Mouse (Mus musculus) forebrain, embryonic 16.5 days (tissue): ENCODE measurements at regions not wholly inside any gene's neighbourhood (a gene's known extent, or its start where the extent isn't known, plus 50 kb on each side); places are given as distances from the start of the nearest gene placed in this dataset.

ENCODE experiments used
- ATAC-seq: fragments of 200-750 bp; cut with Nextera tagmentation; 2 replicates; pipeline ENCODE4 v1.8.0; 2017; ENCODE audit warnings: mild to moderate bottlenecking, moderate library complexity
- H3K27ac ChIP-seq: fragments of 300-500 bp; sonication (generic); 2 replicates; pipeline ENCODE4 v1.5.1; 2014; ENCODE audit warnings: low read length, control low read depth
- H3K27me3 ChIP-seq: fragments of 300-500 bp; sonication (generic); replicated peaks from 2 replicates; pipeline ENCODE4 v1.6.1; 2014; ENCODE audit warnings: low read length; ENCODE audit not compliant: control insufficient read depth, insufficient read depth
- H3K36me3 ChIP-seq: fragments of 300-500 bp; sonication (generic); 2 replicates; pipeline ENCODE4 v1.6.1; 2014; ENCODE audit not compliant: control insufficient read depth, insufficient read depth
- H3K4me1 ChIP-seq: fragments of 300-500 bp; sonication (generic); replicated peaks from 2 replicates; pipeline ENCODE4 v1.6.1; 2014; ENCODE audit warnings: low read length; ENCODE audit not compliant: control insufficient read depth, insufficient read depth
- H3K4me2 ChIP-seq: fragments of 300-500 bp; sonication (generic); 2 replicates; pipeline ENCODE4 v1.6.1; 2014; ENCODE audit warnings: mild to moderate bottlenecking, low read length, control low read depth
- H3K4me3 ChIP-seq: fragments of 300-500 bp; sonication (generic); replicated peaks from 2 replicates; pipeline ENCODE4 v1.5.1; 2014; ENCODE audit warnings: mild to moderate bottlenecking, low read length, control low read depth
- H3K9ac ChIP-seq: fragments of 300-500 bp; sonication (generic); replicated peaks from 2 replicates; pipeline ENCODE4 v1.6.1; 2014; ENCODE audit warnings: low read depth, low read length, control low read depth
- H3K9me3 ChIP-seq: fragments of 300-500 bp; sonication (generic); 2 replicates; pipeline ENCODE4 v1.6.1; 2016; ENCODE audit warnings: low read length; ENCODE audit not compliant: control insufficient read depth
- WGBS: fragments of 180-500 bp; shearing (Covaris S2); extraction: QIAGEN DNeasy Blood & Tissue Kit; methylation state at CpG from one replicate; pipeline ENCODE4 v1.1.7; 2014; 5-methylcytosine and 5-hydroxymethylcytosine counted together

DNA sequence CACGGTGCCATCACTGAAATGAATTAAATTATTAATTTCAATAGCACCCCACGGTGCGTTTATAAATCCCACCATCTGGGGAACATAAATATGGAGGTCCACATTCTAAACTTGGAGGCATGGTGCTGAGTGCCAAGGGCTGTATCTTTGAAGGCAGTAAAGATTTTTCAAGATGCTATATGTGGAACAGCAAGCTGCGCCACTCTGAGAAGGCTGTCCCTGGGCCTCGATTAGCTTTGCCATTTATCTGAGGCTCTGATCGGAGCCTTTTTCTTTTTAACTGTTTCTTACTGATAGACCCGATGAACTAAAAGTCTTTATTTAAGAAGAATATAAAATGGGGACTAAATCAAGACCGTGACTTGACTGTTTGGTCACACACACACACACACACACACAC lies 114.5 kb upstream of the Prox1 start:
- Histone ChIP-seq H3K9me3 (no peaks in the 10 kb centered on the region), H3K27me3 (peaks cover 22% of the 10 kb centered on the region), H3K4me1 (no peaks in the 10 kb centered on the region), H3K4me2 (no peak overlapping the region), H3K36me3 (no peaks in the 10 kb centered on the region), H3K27ac (no peak overlapping the region), H3K9ac (no peak overlapping the region), H3K4me3 (no peak overlapping the region)
- no peak for ATAC-seq
- WGBS, result 81% methylated on average over 8 of the region's 8 CpGs

- no peak overlapping the region for H3K27ac ChIP-seq
- no peaks in the 10 kb centered on the region for H3K9me3 ChIP-seq
- no peaks in the 10 kb centered on the region for H3K4me1 ChIP-seq
- H3K36me3 ChIP-seq, result no peaks in the 10 kb centered on the region
- H3K4me3 ChIP-seq, result no peak overlapping the region
- no peak for ATAC-seq
- H3K27me3 ChIP-seq, result peaks cover 13% of the 10 kb centered on the region
- WGBS, result 82% methylated on average over 9 of the region's 9 CpGs
- no peak overlapping the region for H3K9ac ChIP-seq
- H3K4me2 ChIP-seq, result no peak overlapping the region
These were observed 113.6 kb upstream of the Prox1 start for GRCm38 (mm10) chr1:190284138-190284537.

- 70% methylated on average over 18 of the region's 18 CpGs for WGBS
- H3K36me3 ChIP-seq, result no peaks in the 10 kb centered on the region
- no peak overlapping the region for H3K9ac ChIP-seq
- no peak overlapping the region for H3K4me3 ChIP-seq
- no peak overlapping the region for H3K27ac ChIP-seq
- no peak for ATAC-seq
- no peaks in the 10 kb centered on the region for H3K9me3 ChIP-seq
- H3K4me1 ChIP-seq, result no peaks in the 10 kb centered on the region
- H3K4me2 ChIP-seq, result no peak overlapping the region
- peaks cover 11% of the 10 kb centered on the region for H3K27me3 ChIP-seq
These were observed 109.8 kb upstream of the Prox1 start for GRCm38 (mm10) chr1:190280081-190280858.

DNA sequence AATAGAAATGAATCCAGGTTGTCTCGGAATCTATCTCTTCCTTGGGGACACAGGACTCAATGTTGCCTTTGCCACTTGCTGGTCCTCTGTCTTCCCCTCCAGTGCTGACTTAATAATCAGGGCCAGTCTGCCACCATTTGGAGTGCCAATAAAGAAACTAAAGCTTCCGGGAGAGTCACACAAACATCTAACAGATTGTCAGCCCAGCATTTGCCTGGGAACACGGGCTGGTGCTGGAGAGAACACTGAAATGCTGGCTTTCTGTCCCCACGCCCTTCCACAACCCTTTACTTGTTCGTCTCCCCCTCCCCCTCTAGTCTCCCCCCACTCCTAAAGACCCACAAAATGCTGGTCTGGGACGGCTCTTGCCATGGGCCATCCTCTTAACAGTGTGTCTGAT lies 104.4 kb upstream of the Prox1 start:
- no peaks in the 10 kb centered on the region for H3K36me3 ChIP-seq
- H3K4me2 ChIP-seq, result no peak overlapping the region
- no peak overlapping the region for H3K27ac ChIP-seq
- no peak for ATAC-seq
- no peak overlapping the region for H3K9ac ChIP-seq
- H3K4me1 ChIP-seq, result no peaks in the 10 kb centered on the region
- peaks cover 6% of the 10 kb centered on the region; the same call in 1 of the 2 replicates for H3K27me3 ChIP-seq
- no peaks in the 10 kb centered on the region for H3K9me3 ChIP-seq
- no peak overlapping the region for H3K4me3 ChIP-seq
- 63% methylated on average over 6 of the region's 6 CpGs for WGBS

DNA sequence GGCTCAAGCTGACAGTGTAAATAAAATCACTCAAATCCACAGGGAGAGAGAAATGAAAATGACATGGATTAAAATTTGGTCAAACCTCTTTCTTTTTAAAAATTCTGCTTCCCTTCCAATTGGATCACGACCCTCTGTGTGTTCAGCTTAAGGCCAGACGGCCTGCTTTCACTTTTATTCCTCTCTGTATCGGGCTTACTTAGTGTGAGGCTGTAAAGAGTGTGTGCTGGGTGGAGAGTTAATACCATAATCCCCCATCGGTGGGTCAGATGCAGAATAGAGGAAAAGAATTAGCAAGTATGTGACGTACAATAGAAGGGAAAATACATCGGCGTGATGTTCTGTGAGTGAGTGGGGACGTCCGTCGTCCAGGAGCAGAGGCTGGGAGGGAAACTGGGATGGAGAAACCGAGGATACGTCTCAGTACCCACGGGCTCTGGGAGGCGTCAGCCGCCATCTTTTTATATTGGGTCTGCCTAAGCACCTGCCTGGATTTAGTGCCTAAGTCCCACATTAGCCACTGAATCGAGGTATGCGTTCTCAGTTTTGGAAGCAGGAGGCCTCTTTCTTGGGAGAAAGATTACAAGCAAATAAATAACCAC lies 100.4 kb upstream of the Prox1 start:
- ATAC-seq, result no peak
- Histone ChIP-seq H3K27ac (no peak overlapping the region), H3K36me3 (no peaks in the 10 kb centered on the region), H3K4me1 (no peaks in the 10 kb centered on the region), H3K9ac (no peak overlapping the region), H3K4me3 (no peak overlapping the region), H3K4me2 (no peak overlapping the region), H3K9me3 (no peaks in the 10 kb centered on the region), H3K27me3 (no peaks in the 10 kb centered on the region)
- 51% methylated on average over 17 of the region's 17 CpGs for WGBS

- 0 out of 2 replicates have a peak, but pooled peaks cover 2% of the 10 kb centered on the region for H3K4me1 ChIP-seq
- ATAC-seq, result no peak
- no peak overlapping the region for H3K27ac ChIP-seq
- H3K9ac ChIP-seq, result no peak overlapping the region
- WGBS, result 93% methylated on average over 7 of the region's 7 CpGs
- no peak overlapping the region for H3K4me2 ChIP-seq
- H3K9me3 ChIP-seq, result no peaks in the 10 kb centered on the region
- no peaks in the 10 kb centered on the region for H3K27me3 ChIP-seq
- H3K4me3 ChIP-seq, result no peak overlapping the region
- H3K36me3 ChIP-seq, result no peaks in the 10 kb centered on the region
These were observed 98.7 kb upstream of the Prox1 start for GRCm38 (mm10) chr1:190269181-190269580.

DNA sequence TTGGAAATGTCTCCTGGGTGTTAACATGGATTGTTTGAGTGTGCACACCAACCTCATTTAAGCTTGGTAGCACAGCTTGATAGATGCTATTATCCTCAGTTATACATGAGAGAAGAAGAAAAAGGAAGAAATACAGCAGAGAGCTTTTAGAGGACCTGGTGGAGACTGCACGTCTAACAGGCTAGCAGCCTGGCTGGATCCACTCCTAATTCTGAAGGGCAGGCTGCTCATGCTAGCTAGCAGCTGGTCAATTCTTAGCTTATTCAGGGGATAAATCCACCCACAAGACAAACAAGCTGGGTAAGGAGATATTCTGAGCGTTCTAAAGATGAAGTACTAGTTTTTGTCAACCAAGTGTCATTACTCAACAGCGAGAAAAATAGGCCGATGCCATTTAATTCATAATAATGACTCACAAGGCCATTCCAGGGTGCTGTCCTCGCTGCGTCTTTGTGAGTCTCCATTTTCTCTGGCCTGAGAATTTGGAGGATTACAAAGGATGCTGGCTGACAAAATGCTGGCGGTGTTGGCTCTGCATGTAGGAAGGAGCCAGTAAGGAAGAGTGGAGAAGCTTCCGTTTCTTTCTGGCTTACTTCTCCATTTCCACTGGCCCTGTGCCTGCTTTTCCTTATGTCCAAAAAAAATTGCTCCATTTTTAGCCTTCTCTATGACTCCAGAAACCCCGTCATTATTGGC lies 94.7 kb upstream of the Prox1 start:
- Histone ChIP-seq H3K27me3 (no peaks in the 10 kb centered on the region), H3K36me3 (no peaks in the 10 kb centered on the region), H3K9me3 (no peaks in the 10 kb centered on the region), H3K4me2 (no peak overlapping the region), H3K9ac (no peak overlapping the region), H3K27ac (no peak overlapping the region), H3K4me3 (no peak overlapping the region), H3K4me1 (0 out of 2 replicates have a peak, but pooled peaks cover 2% of the 10 kb centered on the region)
- WGBS, result 56% methylated on average over 9 of the region's 9 CpGs
- ATAC-seq, result no peak

DNA sequence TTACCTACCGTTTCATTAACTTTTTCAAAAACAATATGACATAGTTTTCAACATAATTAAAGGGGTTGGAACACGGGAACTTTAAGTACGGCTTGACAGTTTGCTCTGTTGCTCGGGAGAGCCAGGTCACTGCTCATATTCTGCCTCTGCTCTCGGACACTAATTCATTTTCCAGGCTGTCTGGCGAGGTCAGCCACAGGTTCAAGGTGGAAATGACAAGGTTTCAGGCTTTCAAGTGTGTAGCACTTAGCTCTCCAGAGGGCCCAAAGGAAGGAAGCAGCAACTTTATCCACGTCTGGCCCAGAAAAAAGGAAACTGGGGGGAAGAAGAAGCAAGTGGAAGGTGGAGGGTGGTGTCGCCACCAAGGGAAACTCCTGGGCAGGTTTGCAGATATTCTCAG lies 94.0 kb upstream of the Prox1 start:
- no peak overlapping the region for H3K4me3 ChIP-seq
- 0 out of 2 replicates have a peak, but pooled peaks cover 2% of the 10 kb centered on the region for H3K4me1 ChIP-seq
- H3K36me3 ChIP-seq, result no peaks in the 10 kb centered on the region
- no peaks in the 10 kb centered on the region for H3K27me3 ChIP-seq
- no peaks in the 10 kb centered on the region for H3K9me3 ChIP-seq
- H3K4me2 ChIP-seq, result no peak overlapping the region
- H3K9ac ChIP-seq, result no peak overlapping the region
- ATAC-seq, result no peak
- no peak overlapping the region for H3K27ac ChIP-seq
- WGBS, result 70% methylated on average over 8 of the region's 8 CpGs

DNA sequence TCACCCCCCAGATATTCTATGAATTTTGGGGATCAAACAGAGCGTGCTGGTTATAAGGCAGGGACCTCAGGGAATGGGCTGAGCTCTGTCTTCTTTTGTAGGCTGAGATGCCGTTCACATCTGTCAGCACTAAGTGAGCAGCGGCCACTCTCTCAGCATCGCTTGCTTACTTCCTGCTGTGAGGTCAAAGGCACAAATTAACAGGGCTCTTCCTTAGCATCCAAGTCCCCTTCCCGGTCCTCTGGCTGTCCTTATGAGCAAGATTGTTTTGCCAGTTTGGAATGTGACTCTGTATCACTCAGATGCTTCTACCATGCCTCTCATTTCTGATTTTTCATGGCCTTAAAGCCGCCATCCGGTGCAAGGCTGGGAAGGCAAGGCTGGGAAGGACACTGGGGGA lies 93.1 kb upstream of the Prox1 start:
- H3K27me3 ChIP-seq, result no peaks in the 10 kb centered on the region
- 55% methylated on average over 7 of the region's 7 CpGs for WGBS
- no peak overlapping the region for H3K27ac ChIP-seq
- H3K4me1 ChIP-seq, result 0 out of 2 replicates have a peak, but pooled peaks cover 2% of the 10 kb centered on the region
- no peak overlapping the region for H3K4me3 ChIP-seq
- no peak overlapping the region for H3K4me2 ChIP-seq
- H3K36me3 ChIP-seq, result no peaks in the 10 kb centered on the region
- no peaks in the 10 kb centered on the region for H3K9me3 ChIP-seq
- ATAC-seq, result no peak
- H3K9ac ChIP-seq, result no peak overlapping the region
